Mouse (Mus musculus) hindbrain, embryonic 15.5 days (tissue): Measurements from ENCODE around the gene Tmem50b. TPM values are rescaled to one million over a fixed set of nuclear protein-coding genes. Genes with fewer than 3 reads are reported as not detected.
A peak's percentile ranks its signal among the peaks of the same experiment; 100 is the strongest.

ENCODE experiments used
- ATAC-seq: fragments of 200-750 bp; cut with Nextera tagmentation; 2 replicates; pipeline ENCODE4 v1.8.0; 2017; ENCODE audit warnings: low read depth, moderate number of reproducible peaks, moderate TSS enrichment; ENCODE audit not compliant: low FRiP score
- H3K27ac ChIP-seq: fragments of 300-500 bp; sonication (generic); replicated peaks from 2 replicates; pipeline ENCODE4 v1.5.1; 2015; ENCODE audit warnings: mild to moderate bottlenecking, inconsistent platforms
- H3K27me3 ChIP-seq: fragments of 300-500 bp; sonication (generic); 2 replicates; pipeline ENCODE4 v1.6.1; 2015; ENCODE audit warnings: control low read depth, inconsistent platforms
- H3K36me3 ChIP-seq: fragments of 300-500 bp; sonication (generic); 2 replicates; pipeline ENCODE4 v1.6.1; 2015; ENCODE audit warnings: control low read depth, inconsistent platforms
- H3K4me1 ChIP-seq: fragments of 300-500 bp; sonication (generic); replicated peaks from 2 replicates; pipeline ENCODE4 v1.6.1; 2015; ENCODE audit warnings: control low read depth, inconsistent platforms
- H3K4me2 ChIP-seq: fragments of 300-500 bp; sonication (generic); 2 replicates; pipeline ENCODE4 v1.6.1; 2015; ENCODE audit warnings: moderate library complexity, mild to moderate bottlenecking, inconsistent platforms
- H3K4me3 ChIP-seq: fragments of 300-500 bp; sonication (generic); 2 replicates; pipeline ENCODE4 v1.5.1; 2015; ENCODE audit warnings: mild to moderate bottlenecking, inconsistent platforms
- H3K9ac ChIP-seq: fragments of 300-500 bp; sonication (generic); 2 replicates; pipeline ENCODE4 v1.6.1; 2015; ENCODE audit warnings: inconsistent platforms
- H3K9me3 ChIP-seq: fragments of 300-500 bp; sonication (generic); 2 replicates; pipeline ENCODE4 v1.6.1; 2016; ENCODE audit warnings: control low read depth, inconsistent platforms
- WGBS: fragments of 180-500 bp; shearing (Covaris S2); methylation state at CpG from one replicate; pipeline ENCODE4 v1.1.7; 2015; 5-methylcytosine and 5-hydroxymethylcytosine counted together
- polyA plus RNA-seq: library from polyadenylated mRNA; unstranded; fragments of >200 nt; fragmentation: Nextera tagmentation; extraction: Ambion mirVana; gene quantifications from 2 replicates; pipeline ENCODE4 v1.2.1, GENCODE M21; 2015

Gene Tmem50b
- polyA plus RNA-seq, 1 experiment from 2014 or later: 99.3 TPM

DNA sequence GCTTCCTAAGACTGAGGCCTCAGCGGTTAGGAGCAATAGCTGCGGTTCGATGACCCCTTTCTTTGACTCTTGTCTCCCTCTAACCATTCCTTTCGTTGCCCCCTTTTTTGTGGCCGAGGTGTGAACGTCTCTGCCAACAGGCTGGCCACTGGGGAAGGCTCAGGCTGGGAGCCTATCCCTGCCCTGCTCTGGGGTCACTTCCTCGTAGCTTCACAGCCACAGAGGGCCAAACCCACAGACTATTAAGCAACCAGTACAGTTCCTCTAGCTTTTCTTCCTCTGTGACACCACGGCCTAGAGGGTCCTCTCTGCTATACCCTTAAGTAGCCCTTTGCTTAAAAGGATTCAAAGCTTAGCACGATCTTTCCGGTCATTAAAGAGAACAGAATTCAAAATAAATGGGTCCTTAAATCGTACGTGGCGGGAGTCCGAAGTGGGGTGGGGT is 51.2 kb downstream of the Tmem50b start:
- peak overlapping the region; percentile 69; the same call in 1 of the 2 replicates for H3K27ac ChIP-seq
- H3K27me3 ChIP-seq: no peaks in the 10 kb centered on the region
- 16% methylated on average over 14 of the region's 14 CpGs for WGBS
- H3K4me3 ChIP-seq: peak overlapping the region; percentile 89
- H3K4me1 ChIP-seq: peaks cover 39% of the 10 kb centered on the region
- peak overlapping the region; percentile 88 for H3K9ac ChIP-seq
- H3K9me3 ChIP-seq: no peaks in the 10 kb centered on the region
- no peaks in the 10 kb centered on the region for H3K36me3 ChIP-seq
- peak; percentile 62 for ATAC-seq
- H3K4me2 ChIP-seq: peak overlapping the region; percentile 72

DNA sequence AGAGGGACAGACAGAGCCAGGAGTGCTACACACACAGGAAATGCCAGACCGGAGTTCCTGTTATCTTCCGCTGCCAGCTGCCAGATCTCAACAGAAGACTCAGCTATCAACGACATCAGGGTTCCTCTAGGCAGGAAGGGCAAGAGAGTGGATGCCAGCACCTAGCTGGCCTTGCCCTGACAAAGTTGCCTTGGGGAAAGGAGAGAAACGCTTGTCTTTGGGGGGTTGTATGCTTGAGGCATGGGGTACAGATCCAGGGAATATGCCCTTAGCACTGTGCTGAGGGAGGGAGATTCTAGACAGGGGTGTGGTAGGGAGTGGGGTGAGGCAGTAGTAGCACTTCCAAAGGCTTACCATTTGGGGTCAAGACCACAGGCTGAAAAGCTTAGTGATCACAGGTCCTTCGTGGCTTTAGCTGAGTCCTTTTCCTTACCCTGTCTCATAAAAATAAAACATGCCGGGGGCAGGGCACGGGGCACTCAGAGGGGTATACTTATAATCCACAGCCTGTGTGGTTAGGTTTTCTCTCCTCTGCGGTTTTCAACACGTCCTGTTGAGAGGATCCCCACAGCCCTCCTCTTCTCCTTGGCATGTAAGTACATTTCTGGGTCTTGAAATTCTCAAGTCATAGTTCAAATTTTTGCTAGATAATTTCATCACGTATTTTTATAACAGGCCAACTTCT is 51.9 kb downstream of the Tmem50b start:
- no peak overlapping the region for H3K27ac ChIP-seq
- no peak for ATAC-seq
- H3K9ac ChIP-seq: no peak overlapping the region
- 79% methylated on average over 10 of the region's 10 CpGs for WGBS
- peaks cover 41% of the 10 kb centered on the region for H3K4me1 ChIP-seq
- no peaks in the 10 kb centered on the region for H3K9me3 ChIP-seq
- H3K27me3 ChIP-seq: no peaks in the 10 kb centered on the region
- no peak overlapping the region for H3K4me3 ChIP-seq
- no peak overlapping the region for H3K4me2 ChIP-seq
- H3K36me3 ChIP-seq: no peaks in the 10 kb centered on the region

DNA sequence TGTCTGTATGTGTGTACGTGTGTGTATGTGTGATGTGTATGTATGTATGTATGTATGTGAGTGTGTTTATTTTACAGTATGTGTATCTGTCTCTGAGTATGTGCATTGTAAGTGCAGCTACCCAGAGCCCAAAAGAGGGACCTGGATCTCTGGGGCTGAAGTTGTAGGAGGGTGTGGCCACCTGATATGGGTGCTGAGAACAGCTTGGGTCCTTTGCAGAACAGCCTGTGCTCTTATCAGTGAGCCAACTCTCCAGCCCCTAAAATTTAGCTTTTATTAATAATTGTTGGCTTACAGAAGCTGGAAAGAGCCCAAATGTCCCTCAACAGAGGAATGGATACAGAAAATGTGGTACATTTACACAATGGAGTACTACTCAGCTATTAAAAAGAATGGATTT is 54.0 kb downstream of the Tmem50b start:
- Histone ChIP-seq H3K4me1 (peaks cover 27% of the 10 kb centered on the region), H3K27me3 (no peaks in the 10 kb centered on the region), H3K4me2 (no peak overlapping the region), H3K9ac (no peak overlapping the region), H3K36me3 (no peaks in the 10 kb centered on the region), H3K4me3 (no peak overlapping the region), H3K27ac (no peak overlapping the region), H3K9me3 (no peaks in the 10 kb centered on the region)
- 95% methylated on average over 1 of the region's 1 CpGs for WGBS
- no peak for ATAC-seq

DNA sequence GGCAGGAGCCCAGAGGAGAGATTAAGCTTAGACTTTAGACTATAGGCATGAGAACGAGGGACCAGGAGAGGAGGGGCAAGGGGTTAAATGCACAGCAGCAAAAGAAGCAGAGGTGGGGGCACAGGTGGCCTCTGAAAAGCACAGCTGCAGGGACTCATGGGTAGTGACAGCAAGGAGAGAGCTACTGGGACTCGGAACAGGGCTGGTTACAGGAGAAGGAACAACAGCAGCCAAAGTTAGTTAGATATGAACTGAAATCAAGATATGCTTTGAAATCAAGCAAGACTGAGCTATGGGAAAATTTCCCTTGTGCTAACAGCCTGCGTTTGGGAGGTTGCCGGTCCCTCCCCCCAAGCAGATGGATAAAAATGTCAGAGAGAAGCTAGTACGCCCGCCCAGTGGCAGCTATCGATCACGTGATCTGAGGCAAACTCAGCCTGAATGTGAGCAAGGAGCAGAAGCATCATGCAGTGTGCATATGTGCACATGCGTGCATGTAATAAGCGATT is 56.0 kb downstream of the Tmem50b start:
- Histone ChIP-seq H3K27me3 (no peaks in the 10 kb centered on the region), H3K9me3 (no peaks in the 10 kb centered on the region), H3K4me3 (0 out of 2 replicates have a peak overlapping the region, but pooled peaks have one; percentile 3), H3K4me1 (peaks cover 14% of the 10 kb centered on the region), H3K9ac (0 out of 2 replicates have a peak overlapping the region, but pooled peaks have one; percentile 19), H3K27ac (0 out of 2 replicates have a peak overlapping the region, but pooled peaks have one; percentile 10), H3K36me3 (no peaks in the 10 kb centered on the region), H3K4me2 (peak overlapping the region; percentile 34)
- WGBS: 42% methylated on average over 10 of the region's 10 CpGs
- peak; percentile 62; the same call in 1 of the 2 replicates for ATAC-seq

DNA sequence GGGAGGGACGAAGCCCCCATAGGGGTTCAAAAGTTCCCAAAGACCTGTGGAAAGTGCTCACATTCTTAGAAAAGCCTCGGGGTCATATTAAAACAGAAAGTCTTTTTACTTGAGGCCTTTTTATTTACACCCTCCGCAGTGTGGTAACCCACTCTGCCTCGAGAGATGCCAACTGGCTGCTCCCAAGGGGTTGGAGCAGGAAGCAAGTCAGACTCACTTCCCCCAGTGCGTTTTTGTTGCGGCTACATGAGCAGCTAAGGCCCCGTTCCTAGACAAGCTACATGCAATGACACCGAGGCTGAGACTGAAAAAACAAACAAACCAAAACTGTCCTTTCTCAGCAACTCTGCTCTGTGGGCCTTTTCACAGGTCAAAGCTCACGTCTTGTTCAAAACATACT is 59.1 kb downstream of the Tmem50b start:
- Histone ChIP-seq H3K27me3 (no peaks in the 10 kb centered on the region), H3K4me2 (no peak overlapping the region), H3K9me3 (no peaks in the 10 kb centered on the region), H3K4me1 (peaks cover 10% of the 10 kb centered on the region), H3K9ac (no peak overlapping the region), H3K4me3 (no peak overlapping the region), H3K36me3 (no peaks in the 10 kb centered on the region), H3K27ac (no peak overlapping the region)
- ATAC-seq: no peak
- WGBS: 79% methylated on average over 9 of the region's 9 CpGs

DNA sequence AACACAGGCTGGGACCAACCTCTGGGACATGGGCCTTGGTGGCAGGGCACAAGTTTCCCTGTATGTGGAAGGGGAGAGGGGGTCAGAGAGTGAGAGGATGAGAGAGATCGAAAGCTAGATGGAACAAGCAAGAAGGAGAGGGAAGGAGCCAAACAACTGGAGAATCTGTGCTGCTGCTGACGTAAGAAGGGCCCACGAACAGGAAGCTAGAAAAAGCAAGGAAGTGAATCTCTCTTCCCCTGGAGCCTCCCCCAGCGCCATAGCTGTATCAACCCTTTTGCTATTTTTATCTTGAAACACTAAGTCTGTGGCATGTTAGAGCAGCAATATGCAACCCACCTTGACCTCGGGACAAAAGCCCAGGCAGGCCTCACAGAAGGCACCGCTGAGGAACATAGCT is 59.5 kb downstream of the Tmem50b start:
- no peaks in the 10 kb centered on the region for H3K9me3 ChIP-seq
- no peak overlapping the region for H3K9ac ChIP-seq
- no peak overlapping the region for H3K4me3 ChIP-seq
- no peaks in the 10 kb centered on the region for H3K27me3 ChIP-seq
- no peak overlapping the region for H3K27ac ChIP-seq
- no peaks in the 10 kb centered on the region for H3K36me3 ChIP-seq
- ATAC-seq: no peak
- H3K4me1 ChIP-seq: peaks cover 10% of the 10 kb centered on the region
- H3K4me2 ChIP-seq: no peak overlapping the region
- WGBS: 84% methylated on average over 6 of the region's 6 CpGs

DNA sequence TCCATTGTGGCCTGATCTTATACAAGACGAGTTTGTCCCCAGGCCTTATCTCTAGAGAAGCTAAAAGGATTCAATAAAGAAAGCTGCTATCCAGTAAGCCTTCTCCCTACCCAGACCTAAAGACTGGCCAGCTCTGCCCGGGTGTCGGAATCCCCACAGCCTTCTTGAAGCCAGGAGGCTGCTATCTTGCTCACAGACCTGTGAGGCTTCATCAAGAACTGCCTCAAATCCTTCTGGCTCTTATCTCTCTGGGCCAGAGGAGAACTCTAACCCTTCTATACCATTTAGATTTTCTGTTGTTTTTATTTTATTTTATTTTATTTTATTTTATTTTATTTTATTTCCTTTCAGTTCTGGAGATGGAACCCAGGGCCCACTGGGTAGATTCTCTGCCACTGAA is 60.5 kb downstream of the Tmem50b start:
- no peak overlapping the region for H3K4me3 ChIP-seq
- H3K36me3 ChIP-seq: no peaks in the 10 kb centered on the region
- no peaks in the 10 kb centered on the region for H3K9me3 ChIP-seq
- ATAC-seq: no peak
- H3K27me3 ChIP-seq: no peaks in the 10 kb centered on the region
- peaks cover 9% of the 10 kb centered on the region for H3K4me1 ChIP-seq
- no peak overlapping the region for H3K4me2 ChIP-seq
- 83% methylated on average over 3 of the region's 3 CpGs for WGBS
- H3K9ac ChIP-seq: no peak overlapping the region
- no peak overlapping the region for H3K27ac ChIP-seq

DNA sequence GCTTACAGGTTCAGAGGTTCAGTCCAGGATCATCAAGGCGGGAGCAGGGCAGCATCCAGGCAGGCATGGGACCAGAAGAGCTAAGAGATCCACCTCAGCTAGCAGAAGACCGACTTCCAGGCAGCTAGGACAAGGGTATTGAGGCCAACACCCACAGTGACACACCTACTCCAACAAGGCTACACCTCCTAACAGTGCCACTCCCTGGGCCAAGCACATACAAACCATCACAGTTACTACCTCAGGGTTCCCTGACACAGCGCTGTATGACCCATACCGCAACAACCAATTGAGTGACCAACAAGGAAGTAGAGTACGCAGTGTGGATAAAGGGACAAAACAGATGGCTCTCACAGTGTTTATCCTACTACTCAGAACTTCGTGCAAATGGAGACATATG is 61.2 kb downstream of the Tmem50b start:
- H3K36me3 ChIP-seq: no peaks in the 10 kb centered on the region

DNA sequence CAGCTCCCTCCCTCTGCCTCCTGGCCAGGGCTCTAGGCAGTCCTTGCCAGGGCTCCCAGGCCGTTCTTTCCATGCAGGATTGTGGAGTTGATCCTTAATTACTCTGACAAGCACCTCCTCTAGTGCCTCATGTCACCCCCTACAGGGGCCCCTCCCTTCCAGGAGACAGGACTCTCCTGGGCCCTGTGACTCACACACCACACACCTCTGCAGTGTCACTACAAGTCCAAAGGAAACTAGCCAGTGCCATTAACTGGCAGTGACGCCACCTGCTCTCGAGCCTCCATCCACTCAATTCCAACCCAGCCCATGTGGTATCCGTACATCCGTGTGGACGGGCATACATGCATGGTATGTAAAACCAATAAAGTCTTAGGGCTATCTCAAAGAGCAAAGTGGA is 62.7 kb downstream of the Tmem50b start:
- WGBS: 88% methylated on average over 6 of the region's 6 CpGs
- H3K27me3 ChIP-seq: no peaks in the 10 kb centered on the region

More for the DNA sequence above, 61.2 kb downstream of the Tmem50b start:
- Histone ChIP-seq H3K9me3 (no peaks in the 10 kb centered on the region), H3K4me3 (no peak overlapping the region), H3K9ac (no peak overlapping the region), H3K27me3 (no peaks in the 10 kb centered on the region), H3K27ac (no peak overlapping the region), H3K4me1 (peaks cover 2% of the 10 kb centered on the region), H3K4me2 (no peak overlapping the region)
- WGBS: 91% methylated on average over 6 of the region's 6 CpGs
- ATAC-seq: no peak

DNA sequence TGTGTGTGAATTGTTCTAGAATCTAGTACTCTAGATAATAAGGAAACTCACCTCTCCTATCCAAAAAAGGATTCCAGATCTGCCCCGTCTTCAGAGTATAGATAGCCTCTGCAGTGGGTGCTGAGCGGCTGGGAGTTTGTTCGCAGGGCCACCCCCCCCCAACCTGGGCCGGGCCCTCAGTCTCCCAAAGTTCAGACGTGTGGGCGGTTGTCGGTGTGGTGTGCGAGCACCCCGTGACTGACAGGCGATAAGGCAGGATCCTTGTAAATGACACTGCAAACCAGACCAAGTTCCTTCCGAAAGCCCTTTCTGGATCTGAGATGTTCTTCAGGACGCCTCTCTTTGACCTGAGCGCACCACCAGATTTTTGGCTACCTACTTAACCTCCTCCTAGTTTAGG is 63.1 kb downstream of the Tmem50b start:
- Histone ChIP-seq H3K9me3 (no peaks in the 10 kb centered on the region), H3K9ac (no peak overlapping the region), H3K36me3 (no peaks in the 10 kb centered on the region), H3K4me2 (no peak overlapping the region), H3K4me3 (no peak overlapping the region), H3K4me1 (no peaks in the 10 kb centered on the region), H3K27me3 (no peaks in the 10 kb centered on the region), H3K27ac (no peak overlapping the region)
- 60% methylated on average over 13 of the region's 13 CpGs for WGBS
- ATAC-seq: no peak

More for the DNA sequence above, 62.7 kb downstream of the Tmem50b start:
- H3K9ac ChIP-seq: no peak overlapping the region
- H3K9me3 ChIP-seq: no peaks in the 10 kb centered on the region
- H3K4me2 ChIP-seq: no peak overlapping the region
- H3K27ac ChIP-seq: no peak overlapping the region
- H3K36me3 ChIP-seq: no peaks in the 10 kb centered on the region
- H3K4me1 ChIP-seq: no peaks in the 10 kb centered on the region
- no peak overlapping the region for H3K4me3 ChIP-seq
- ATAC-seq: no peak

DNA sequence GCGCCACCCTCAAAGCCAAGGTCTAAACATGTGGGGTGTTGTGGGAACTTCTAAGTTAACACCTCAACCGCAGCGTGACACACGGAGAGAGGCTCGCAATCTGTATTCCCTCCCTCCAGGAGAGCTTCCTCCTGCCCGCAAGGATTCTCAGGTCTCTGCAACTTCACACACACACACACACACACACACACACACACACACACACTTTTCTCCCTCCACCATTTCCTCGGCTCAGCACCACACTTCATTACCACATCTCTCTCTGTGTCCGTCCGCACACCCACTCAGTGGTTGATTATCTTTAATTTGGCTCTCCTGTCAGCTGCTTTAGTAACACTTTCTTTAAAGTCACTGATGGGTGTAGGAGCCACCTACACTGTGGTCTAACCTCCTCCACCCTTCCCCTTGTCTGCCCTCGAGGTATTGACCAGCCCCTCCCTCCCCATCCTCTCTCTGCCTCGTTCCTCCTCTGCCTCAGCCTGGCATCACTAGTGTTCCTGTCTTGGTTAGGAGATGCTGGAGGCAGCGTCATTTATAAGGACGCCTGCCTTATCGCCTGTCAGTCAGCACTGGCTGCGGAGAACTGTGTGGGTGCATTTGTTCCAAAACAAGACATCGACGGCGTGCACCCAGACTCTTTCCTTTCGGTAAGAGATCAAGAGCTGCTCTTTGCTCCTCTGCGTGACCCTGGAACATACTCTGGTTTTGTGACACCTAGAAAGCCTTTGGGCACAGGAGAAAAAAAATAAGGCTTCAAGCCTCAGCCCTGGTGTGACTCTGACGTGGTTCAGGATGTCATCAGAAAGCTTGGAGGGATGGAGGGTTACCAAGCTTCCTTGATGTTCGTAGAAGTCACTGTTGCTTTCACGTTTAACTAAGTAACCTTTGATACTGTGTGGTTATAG is 64.3 kb downstream of the Tmem50b start:
- no peaks in the 10 kb centered on the region for H3K27me3 ChIP-seq
- no peak for ATAC-seq
- no peaks in the 10 kb centered on the region for H3K36me3 ChIP-seq
- no peak overlapping the region for H3K9ac ChIP-seq
- no peak overlapping the region for H3K4me3 ChIP-seq
- no peaks in the 10 kb centered on the region for H3K4me1 ChIP-seq
- H3K9me3 ChIP-seq: no peaks in the 10 kb centered on the region
- no peak overlapping the region for H3K4me2 ChIP-seq
- WGBS: 79% methylated on average over 23 of the region's 23 CpGs
- no peak overlapping the region for H3K27ac ChIP-seq

DNA sequence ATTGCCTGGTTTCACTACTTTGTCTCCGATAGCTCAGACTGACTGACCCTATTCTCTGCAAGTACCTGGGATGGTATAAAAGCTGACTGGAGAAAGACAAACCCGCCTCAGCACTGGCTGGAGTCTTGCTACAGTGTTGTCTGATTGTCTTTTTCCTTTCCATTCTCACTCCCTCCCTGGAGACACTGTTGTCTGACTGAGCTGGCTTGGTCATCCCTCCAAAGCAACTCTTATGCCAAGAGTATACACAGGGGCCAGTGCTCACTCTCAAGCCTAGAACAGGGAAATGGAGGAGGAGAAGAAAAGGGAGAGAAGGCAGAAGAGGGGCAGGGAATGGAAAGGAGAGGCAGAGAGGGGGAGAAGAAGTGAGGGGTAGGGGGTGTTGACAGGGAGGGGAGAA is 65.2 kb downstream of the Tmem50b start:
- no peak for ATAC-seq
- Histone ChIP-seq H3K4me2 (no peak overlapping the region), H3K4me3 (no peak overlapping the region), H3K27ac (no peak overlapping the region), H3K9me3 (no peaks in the 10 kb centered on the region), H3K9ac (no peak overlapping the region), H3K36me3 (no peaks in the 10 kb centered on the region), H3K27me3 (no peaks in the 10 kb centered on the region), H3K4me1 (no peaks in the 10 kb centered on the region)
- 44% methylated on average over 2 of the region's 2 CpGs for WGBS
